Mouse (Mus musculus) bone marrow, adult 2 months (tissue): ENCODE results near the gene Csrnp2. TPM values are rescaled to one million over a fixed set of nuclear protein-coding genes. Genes with fewer than 3 reads are reported as not detected.
"Not testable (repeated sequence)": the region's sequence is repeated elsewhere in the genome, so short reads cannot be mapped to it uniquely, and the experiment has no call there.

Experiments used
- H3K27ac ChIP-seq: fragments of 200-500 bp; 2 replicates; pipeline ENCODE4 v1.5.1; 2012; ENCODE audit warnings: low read depth, mild to moderate bottlenecking, control low read depth, inconsistent platforms, low read length; ENCODE audit not compliant: control insufficient read depth, poor library complexity, insufficient read depth
- H3K4me1 ChIP-seq: fragments of 200-500 bp; 2 replicates; pipeline ENCODE4 v1.6.1; 2011; ENCODE audit warnings: low read length; ENCODE audit not compliant: control insufficient read depth, insufficient read depth
- H3K4me3 ChIP-seq: fragments of 200-500 bp; replicated peaks from 2 replicates; pipeline ENCODE3; 2011; ENCODE audit warnings: mild to moderate bottlenecking, low read depth, low read length, control low read depth; ENCODE audit not compliant: control insufficient read depth
- CTCF ChIP-seq: fragments of 200-500 bp; IDR thresholded peaks from 2 replicates; pipeline ENCODE4 v1.5.1; 2011; ENCODE audit warnings: low read length, control low read depth; ENCODE audit not compliant: control insufficient read depth, insufficient read depth
- POLR2A ChIP-seq: fragments of 200-500 bp; IDR thresholded peaks from 2 replicates; pipeline ENCODE4 v1.6.1; 2011; ENCODE audit warnings: low read depth, mild to moderate bottlenecking, control low read depth, low read length, borderline replicate concordance; ENCODE audit not compliant: control insufficient read depth
- WGBS: fragments of 180-500 bp; shearing (Covaris S2); methylation state at CpG from one replicate; pipeline ENCODE4 v1.1.7; 2018; 5-methylcytosine and 5-hydroxymethylcytosine counted together
- polyA plus RNA-seq: library from polyadenylated mRNA; stranded (reverse); fragments of >200 nt; gene quantifications from 2 replicates; pipeline ENCODE4 v1.2.4, GENCODE M21; 2011; ENCODE audit warnings: low replicate concordance; ENCODE audit not compliant: missing spikeins, insufficient read depth, insufficient read length

Gene Csrnp2
- polyA plus RNA-seq, 1 experiment = 3.0 TPM

GRCm38 (mm10) chr15:100520306-100520705 lies 25.0 kb upstream of the Csrnp2 start:
- H3K4me3 ChIP-seq = no peak overlapping the region
- 89% methylated on average over 14 of the region's 14 CpGs for WGBS
- no peak for TF ChIP-seq POLR2A
- no peak for TF ChIP-seq CTCF
- H3K4me1 ChIP-seq = no peaks in the 10 kb centered on the region
- no peak overlapping the region for H3K27ac ChIP-seq

- no peak for TF ChIP-seq POLR2A
- no peak for TF ChIP-seq CTCF
- 91% methylated on average over 2 of the region's 2 CpGs for WGBS
- H3K4me3 ChIP-seq = no peak overlapping the region
Observed at GRCm38 (mm10) chr15:100515121-100515520, 19.8 kb upstream of the Csrnp2 start.

GRCm38 (mm10) chr15:100513387-100513786 lies 18.1 kb upstream of the Csrnp2 start:
- WGBS = 64% methylated on average over 4 of the region's 4 CpGs

More at GRCm38 (mm10) chr15:100515121-100515520, 19.8 kb upstream of the Csrnp2 start:
- Histone ChIP-seq H3K4me1 (no peaks in the 10 kb centered on the region), H3K27ac (no peak overlapping the region)

GRCm38 (mm10) chr15:100510072-100510471 lies 14.8 kb upstream of the Csrnp2 start:
- Histone ChIP-seq H3K27ac (no peak overlapping the region), H3K4me1 (no peaks in the 10 kb centered on the region), H3K4me3 (no peak overlapping the region)
- TF ChIP-seq POLR2A (no peak), CTCF (no peak)
- WGBS = 88% methylated on average over 11 of the region's 11 CpGs

More at GRCm38 (mm10) chr15:100513387-100513786, 18.1 kb upstream of the Csrnp2 start:
- no peak overlapping the region for H3K4me3 ChIP-seq
- no peak overlapping the region for H3K27ac ChIP-seq
- TF ChIP-seq POLR2A (no peak), CTCF (no peak)
- H3K4me1 ChIP-seq = no peaks in the 10 kb centered on the region

- no peak overlapping the region for H3K4me3 ChIP-seq
- no peak for TF ChIP-seq POLR2A
- TF ChIP-seq CTCF = no peak
- 89% methylated on average over 13 of the region's 13 CpGs for WGBS
Observed at GRCm38 (mm10) chr15:100508454-100509167, 13.3 kb upstream of the Csrnp2 start.

GRCm38 (mm10) chr15:100499506-100499905 lies 4.2 kb upstream of the Csrnp2 start:
- WGBS = 86% methylated on average over 8 of the region's 8 CpGs
- H3K27ac ChIP-seq = not testable (repeated sequence)

More at GRCm38 (mm10) chr15:100508454-100509167, 13.3 kb upstream of the Csrnp2 start:
- Histone ChIP-seq H3K4me1 (no peaks in the 10 kb centered on the region), H3K27ac (no peak overlapping the region)

GRCm38 (mm10) chr15:100494647-100495046 lies 641 bp downstream of the Csrnp2 start:
- no peak overlapping the region for H3K27ac ChIP-seq
- WGBS = under 1% methylated on average over 29 of the region's 29 CpGs
- peaks cover 2% of the 10 kb centered on the region; the same call in 1 of the 2 replicates for H3K4me1 ChIP-seq
- peak overlapping the region; percentile 66 for H3K4me3 ChIP-seq
- no peak for TF ChIP-seq CTCF
- no peak for TF ChIP-seq POLR2A

More at GRCm38 (mm10) chr15:100499506-100499905, 4.2 kb upstream of the Csrnp2 start:
- not testable (repeated sequence) for H3K4me1 ChIP-seq, H3K4me3 ChIP-seq

- Histone ChIP-seq H3K4me1 (peaks cover 2% of the 10 kb centered on the region; the same call in 1 of the 2 replicates), H3K27ac (no peak overlapping the region), H3K4me3 (no peak overlapping the region)
- WGBS = 89% methylated on average over 9 of the region's 9 CpGs
- no peak for TF ChIP-seq POLR2A
- no peak for TF ChIP-seq CTCF
Observed at GRCm38 (mm10) chr15:100491966-100492365, 3.3 kb downstream of the Csrnp2 start.
